Mouse (Mus musculus) hindlimb bud, embryonic 11.5 days (tissue): Measurements from ENCODE around the gene Meaf6.

Experiments used
- DNase-seq: peaks from one replicate; pipeline ENCODE4 v3.0.0-alpha.2; 2012; ENCODE audit warnings: low read depth, low spot score; ENCODE audit errors: extremely low spot score

The Meaf6 gene

GRCm38 (mm10) chr4:125084403-125085345 is at the start of gene Meaf6:
Gene Meaf6, plus strand, starts transcription at chr4:125085134.
- no peak for DNase-seq

DNA sequence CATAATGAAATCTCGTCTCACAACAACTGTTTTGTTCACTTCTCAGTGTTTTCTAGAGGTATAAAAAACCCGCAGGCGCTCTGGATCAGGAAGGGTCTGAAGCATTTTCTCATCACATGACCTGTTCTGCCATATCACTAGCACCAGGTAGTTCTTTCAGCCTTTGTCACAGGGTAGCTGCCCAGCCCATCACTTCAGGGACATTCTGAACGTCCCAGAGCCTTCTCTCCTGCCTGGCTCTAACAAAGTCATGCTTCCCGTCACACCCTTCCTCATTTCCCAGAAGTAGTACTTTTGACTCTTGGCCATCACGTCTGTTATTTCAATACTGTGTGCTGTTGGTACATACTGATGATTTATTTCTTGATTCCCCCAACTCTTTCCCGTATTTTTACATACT is 40.5 kb upstream of the Meaf6 start:
- no peak for DNase-seq

GRCm38 (mm10) chr4:125055385-125055784 is 29.5 kb upstream of the Meaf6 start:
- DNase-seq: no peak

DNA sequence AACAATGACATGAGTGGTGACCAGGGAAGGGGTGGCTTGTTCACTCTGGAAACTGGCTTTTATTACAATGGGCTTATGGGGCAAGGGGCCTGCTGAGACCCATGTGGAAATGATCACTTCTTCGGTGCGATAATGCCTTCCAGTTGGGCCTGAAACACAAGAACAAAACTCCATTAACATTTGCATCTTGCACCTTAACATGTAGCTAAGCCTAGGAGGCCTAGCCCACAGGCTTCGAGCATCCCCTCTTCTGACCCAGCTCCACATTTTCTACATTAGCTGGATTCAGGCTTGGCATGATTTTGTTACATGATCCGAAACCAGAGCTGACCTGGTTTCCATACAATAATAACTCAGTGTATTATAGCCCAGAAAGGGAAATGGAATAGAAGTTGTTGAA is 28.5 kb upstream of the Meaf6 start:
- peak; percentile 12 for DNase-seq

DNA sequence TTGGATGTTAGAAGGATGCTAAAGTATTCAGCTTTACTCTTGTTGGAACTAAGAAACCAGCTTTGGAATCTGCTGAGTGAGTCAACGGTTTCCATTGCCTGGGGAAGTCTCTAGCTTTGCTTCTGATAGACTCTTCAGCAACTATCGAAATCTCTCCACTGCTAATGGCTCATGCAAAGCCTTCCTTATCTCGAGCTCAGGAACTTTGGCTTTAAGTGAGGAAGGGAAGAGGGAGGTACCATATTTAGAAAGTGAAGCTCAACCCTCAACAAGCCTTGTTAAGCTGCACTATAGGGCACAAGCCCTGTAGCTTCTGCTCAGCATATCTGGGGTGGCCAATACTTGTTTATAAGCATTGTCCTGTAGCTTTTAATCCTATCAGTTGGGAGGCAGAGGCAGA is 27.7 kb upstream of the Meaf6 start:
- no peak for DNase-seq

DNA sequence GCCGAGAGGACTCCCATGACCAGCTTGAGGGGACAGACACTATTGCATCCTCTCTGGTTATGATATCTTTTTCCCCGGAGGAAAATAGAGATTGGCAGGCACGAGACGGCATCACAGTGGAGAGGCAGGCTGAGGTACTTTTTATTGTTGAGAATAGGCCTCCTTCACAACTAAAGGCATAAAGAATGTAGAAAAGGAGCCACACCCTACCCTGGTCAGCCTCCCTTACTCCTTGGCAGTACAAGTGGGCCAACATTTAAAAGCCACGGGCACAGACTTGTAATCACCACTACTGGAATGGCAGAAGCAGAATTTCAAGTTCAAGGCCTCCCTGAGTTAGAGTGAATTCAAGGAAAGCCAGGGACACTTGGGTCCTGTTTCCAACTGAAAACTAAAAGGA is 26.9 kb upstream of the Meaf6 start:
- DNase-seq: no peak

DNA sequence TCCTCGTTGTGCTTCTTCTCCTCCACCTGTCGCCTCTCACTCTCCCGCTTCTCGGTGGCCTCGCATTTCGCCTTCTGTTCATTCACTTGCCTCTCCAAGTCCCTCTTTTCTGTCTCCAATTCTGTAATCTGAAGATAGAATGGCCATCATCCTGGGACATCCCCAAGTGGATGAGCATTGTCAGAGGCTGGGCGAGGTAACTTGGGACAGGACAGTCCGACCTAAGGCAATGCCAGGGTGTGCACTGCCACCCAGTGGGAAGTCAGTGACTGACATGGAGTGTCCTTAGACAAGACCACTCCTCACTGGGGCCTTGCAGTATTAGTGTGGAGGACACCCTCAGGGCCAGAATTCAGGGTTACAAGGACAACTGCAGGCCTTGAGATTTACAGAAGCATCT is 25.9 kb upstream of the Meaf6 start:
- DNase-seq: peak; percentile 8

DNA sequence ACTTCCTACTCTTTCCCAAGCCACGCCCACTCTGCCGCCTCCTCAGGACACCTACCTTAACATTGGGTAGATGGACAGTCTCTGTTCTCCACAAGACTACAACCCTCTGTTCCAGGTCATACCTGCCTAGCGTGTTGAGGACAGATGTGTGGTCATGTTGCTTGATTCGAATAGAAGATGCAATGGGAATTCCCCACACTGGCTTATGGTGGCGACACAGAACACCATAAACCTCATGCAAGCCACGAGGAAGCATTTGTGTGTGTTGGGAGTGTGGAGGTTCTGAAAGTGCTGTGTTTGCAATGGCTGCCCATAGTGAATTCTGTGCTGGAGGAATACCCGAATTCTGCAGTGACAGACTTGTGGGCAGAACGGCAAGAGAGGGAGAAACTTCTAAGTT is 21.1 kb upstream of the Meaf6 start:
- no peak for DNase-seq

DNA sequence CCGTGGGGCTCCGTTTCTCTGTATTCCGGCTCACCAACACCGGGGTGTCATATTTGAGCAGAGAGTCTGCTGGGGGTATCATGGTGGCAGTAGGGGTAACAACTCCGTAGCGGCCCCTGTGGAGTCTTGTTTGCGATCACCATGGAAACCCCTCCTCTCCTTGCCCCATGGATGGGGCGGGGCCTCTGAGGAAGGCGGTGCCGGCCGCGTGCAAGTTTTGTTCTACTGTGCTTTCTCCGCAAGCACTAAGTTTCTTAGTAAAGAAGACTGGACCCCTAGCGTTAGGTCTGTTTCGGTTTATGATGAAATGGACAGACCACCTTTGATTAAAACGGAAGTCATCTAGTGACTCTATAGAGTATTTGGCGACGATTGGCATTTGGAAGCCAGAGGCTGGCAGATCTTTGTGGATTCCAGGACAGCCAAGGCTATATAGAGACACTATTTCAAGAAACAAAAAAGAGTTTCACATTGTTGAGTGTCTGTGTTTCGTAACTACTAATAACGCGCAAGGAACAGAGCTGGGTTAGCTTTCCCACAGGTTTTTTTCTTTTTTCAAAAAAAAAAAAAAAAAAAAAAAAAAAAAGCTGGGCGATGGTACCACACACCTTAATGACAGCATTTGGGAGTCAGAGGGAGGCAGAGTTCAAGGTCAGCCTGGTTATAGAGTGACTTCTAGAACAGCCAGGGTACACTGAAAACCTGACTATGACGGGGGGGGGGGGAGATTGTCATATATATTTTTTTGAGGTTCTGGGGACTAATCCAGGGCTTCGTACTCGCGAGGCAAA is 19.2 kb upstream of the Meaf6 start, which contains the start of gene Dnali1:
TSS of gene Dnali1 (minus strand) at position 187 of the 791 bp plus-strand sequence.
- peak; percentile 31 for DNase-seq

DNA sequence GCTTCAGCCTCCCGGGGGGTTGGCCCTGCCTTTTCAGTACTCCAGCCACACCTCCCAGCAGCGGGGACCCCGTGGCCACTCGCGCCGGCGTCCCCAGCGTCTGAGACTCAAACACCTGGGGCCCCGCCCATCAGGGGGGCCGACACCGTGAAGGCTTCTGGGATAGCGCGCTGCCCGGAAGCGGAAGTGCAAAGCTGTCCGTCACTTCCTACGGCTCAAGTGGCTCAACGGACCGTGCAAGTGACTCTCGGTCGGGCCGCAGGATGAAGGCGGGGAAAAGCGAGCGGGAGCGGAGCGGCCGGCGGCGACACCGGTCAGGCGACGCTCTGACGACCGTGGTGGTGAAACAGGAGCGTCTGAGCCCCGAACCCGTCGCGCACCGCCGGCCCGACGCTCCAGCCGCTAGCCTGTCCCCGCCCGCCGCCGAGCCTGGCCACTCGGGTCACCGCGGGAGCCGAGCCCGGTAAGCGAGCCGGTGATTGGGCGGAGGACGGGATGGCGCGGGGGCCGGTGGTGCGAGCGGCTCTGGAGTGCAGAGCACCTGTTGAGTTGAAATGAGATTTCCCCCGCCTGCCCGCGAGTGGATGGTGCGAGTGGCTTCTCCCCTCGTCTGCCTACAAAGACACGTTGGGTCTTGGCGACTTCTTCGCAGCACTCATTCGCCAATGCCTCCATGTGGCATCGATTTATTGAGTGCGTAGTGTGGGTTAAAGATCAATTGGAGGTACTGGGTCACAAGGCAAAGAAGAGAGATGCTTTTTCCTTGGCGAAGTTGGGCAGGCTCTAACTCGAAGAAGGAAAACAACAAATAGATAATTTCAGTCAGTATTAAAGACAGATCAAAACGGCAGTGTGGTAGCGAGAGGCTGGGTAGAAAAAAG is 18.2 kb upstream of the Meaf6 start, which contains the start of gene Snip1:
TSS of gene Snip1 (plus strand) at position 183 of the 881 bp plus-strand sequence.
- DNase-seq: peak; percentile 63

- no peak for DNase-seq
Measured at GRCm38 (mm10) chr4:125077700-125078099, 7.2 kb upstream of the Meaf6 start.

- no peak for DNase-seq
Measured at GRCm38 (mm10) chr4:125078698-125079097, 6.2 kb upstream of the Meaf6 start.

GRCm38 (mm10) chr4:125085346-125085841 is 460 bp downstream of the Meaf6 start:
- DNase-seq: no peak

DNA sequence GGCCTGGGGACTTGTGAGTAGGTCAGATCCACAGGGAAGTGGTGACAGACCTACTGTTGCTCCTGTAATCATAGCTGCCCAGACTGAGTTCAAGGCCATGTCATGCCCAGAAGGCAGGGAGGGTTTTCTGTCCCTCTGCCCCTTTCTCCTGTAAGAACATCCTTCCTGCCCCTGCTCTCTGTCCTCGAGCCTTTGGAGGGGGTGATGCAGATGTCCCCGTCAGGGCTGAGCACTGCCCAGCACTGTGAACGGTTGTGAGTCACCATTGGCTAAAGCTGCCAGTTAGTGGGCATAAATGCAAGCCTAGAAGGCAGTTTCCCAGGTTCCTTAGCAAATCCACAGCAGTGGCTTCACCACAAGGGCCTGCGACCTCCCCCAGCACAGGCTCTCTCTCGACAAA is 8.1 kb downstream of the Meaf6 start:
- no peak for DNase-seq

- no peak for DNase-seq
Measured at GRCm38 (mm10) chr4:125096066-125096465, 11.1 kb downstream of the Meaf6 start.

DNA sequence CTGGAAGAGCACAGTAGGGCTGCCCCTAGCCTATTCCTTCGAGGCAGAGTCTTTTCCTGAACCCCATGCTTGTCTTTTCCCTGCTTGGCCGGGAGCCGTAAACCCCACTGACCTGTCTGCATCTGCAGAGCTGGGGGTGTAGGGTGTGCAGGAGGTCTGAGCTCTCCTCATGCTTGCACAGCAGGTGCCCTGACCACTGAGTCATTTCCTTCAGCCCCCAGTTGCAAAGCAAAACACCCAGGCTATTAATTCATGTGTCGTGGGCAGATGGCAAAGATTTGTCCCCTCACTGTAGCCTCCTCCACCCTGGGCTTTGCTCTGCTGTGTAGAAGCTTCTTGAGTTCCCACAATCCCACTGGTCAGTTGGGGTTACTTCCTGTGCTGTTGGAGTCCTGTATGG is 12.5 kb downstream of the Meaf6 start:
- no peak for DNase-seq

DNA sequence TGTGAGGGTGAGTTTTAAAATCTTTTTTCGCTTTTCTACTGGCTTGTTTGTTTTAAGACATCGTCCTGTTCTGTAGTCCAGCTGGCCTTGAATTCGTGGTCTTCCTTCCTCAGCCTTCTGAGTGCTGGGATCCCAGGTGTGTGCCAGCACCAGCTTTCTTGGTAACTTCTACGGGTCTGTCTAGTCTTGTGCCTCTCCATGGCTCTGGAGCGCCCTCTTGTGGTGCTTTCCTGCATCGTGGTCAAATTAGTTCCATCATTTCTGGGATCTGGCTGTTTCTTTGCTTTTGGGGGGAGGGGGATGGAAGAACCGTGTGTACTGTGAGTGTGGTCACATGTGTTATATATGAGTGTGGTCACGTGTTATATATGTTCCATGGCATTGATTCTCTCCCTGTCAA is 14.5 kb downstream of the Meaf6 start:
- peak; percentile 88 for DNase-seq

GRCm38 (mm10) chr4:125101334-125101733 is 16.4 kb downstream of the Meaf6 start:
- no peak for DNase-seq

DNA sequence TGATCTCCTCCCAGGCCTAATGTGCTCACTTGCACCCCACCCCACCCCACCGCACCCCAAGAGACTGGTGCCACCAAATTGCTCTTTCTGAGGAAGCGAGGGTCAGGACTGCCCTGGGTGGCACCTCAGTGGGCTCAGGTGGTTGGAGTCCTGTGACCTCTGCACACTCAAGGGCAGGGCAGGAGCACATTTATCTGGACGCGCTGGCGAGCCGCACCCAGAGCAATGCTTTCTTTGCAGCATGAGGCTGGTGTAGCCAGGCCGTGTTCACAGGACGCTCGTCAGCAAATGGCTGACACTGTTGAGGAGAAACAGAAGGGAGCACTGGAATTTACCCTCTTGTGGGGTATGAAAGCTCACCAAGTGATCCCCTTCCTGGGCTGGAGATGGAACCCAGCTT is 20.4 kb downstream of the Meaf6 start:
- no peak for DNase-seq

- DNase-seq: peak; percentile 63
Measured at GRCm38 (mm10) chr4:125114638-125115037, 29.7 kb downstream of the Meaf6 start.

DNA sequence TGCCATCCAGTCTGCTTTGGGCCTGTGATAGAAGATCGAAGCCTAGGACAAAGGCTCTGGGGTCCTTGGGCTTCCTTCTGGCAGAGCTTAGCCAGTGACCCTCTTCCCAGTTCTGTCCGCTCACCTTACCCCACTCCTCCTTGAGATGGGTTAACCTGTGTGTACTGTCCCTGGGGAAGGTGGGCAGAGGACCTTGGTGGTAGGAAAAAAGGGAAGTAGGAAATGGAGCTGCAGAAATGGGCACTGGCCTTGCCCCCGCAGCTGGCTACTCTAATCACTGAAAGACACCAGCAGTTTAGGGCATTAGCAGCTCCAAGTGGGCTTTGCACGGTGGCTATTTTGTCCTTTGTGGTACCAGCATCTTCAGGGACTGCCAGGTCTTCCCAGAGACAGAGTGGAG is 30.1 kb downstream of the Meaf6 start:
- no peak for DNase-seq
